Mouse (Mus musculus) lung, postnatal 0 days (tissue): Measurements from ENCODE around the gene Kdm4b. TPM values are rescaled to one million over a fixed set of nuclear protein-coding genes. Genes with fewer than 3 reads are reported as not detected.
A peak's percentile ranks its signal among the peaks of the same experiment; 100 is the strongest.

ENCODE experiments used
- ATAC-seq: fragments of 200-750 bp; cut with Nextera tagmentation; 2 replicates; pipeline ENCODE4 v1.8.0; 2017; ENCODE audit warnings: moderate library complexity
- DNase-seq: peaks from one replicate; pipeline ENCODE4 v3.0.0-alpha.2; 2016; ENCODE audit warnings: low spot score
- H3K27ac ChIP-seq: fragments of 300-500 bp; sonication (generic); 2 replicates; pipeline ENCODE4 v1.5.1; 2014; ENCODE audit warnings: antibody characterized with exemption, mild to moderate bottlenecking, low read length, mixed read lengths
- H3K27me3 ChIP-seq: fragments of 300-500 bp; sonication (generic); replicated peaks from 2 replicates; pipeline ENCODE4 v1.6.1; 2014; ENCODE audit warnings: low read length, mixed read lengths; ENCODE audit not compliant: insufficient read depth
- H3K36me3 ChIP-seq: fragments of 300-500 bp; sonication (generic); 2 replicates; pipeline ENCODE4 v1.6.1; 2014; ENCODE audit warnings: low read length, mixed read lengths; ENCODE audit not compliant: insufficient read depth
- H3K4me1 ChIP-seq: fragments of 300-500 bp; sonication (generic); 2 replicates; pipeline ENCODE4 v1.6.1; 2014; ENCODE audit warnings: antibody characterized with exemption, low read depth, low read length, mixed read lengths; ENCODE audit not compliant: insufficient read depth
- H3K4me2 ChIP-seq: fragments of 300-500 bp; sonication (generic); replicated peaks from 2 replicates; pipeline ENCODE4 v1.6.1; 2014; ENCODE audit warnings: low read depth, mild to moderate bottlenecking, low read length, moderate library complexity, mixed read lengths
- H3K4me3 ChIP-seq: fragments of 300-500 bp; sonication (generic); 2 replicates; pipeline ENCODE4 v1.5.1; 2014; ENCODE audit warnings: low read depth, low read length
- H3K9ac ChIP-seq: fragments of 300-500 bp; sonication (generic); replicated peaks from 2 replicates; pipeline ENCODE4 v1.6.1; 2014; ENCODE audit warnings: low read depth, mild to moderate bottlenecking
- H3K9me3 ChIP-seq: fragments of 300-500 bp; sonication (generic); 2 replicates; pipeline ENCODE4 v1.6.1; 2016; ENCODE audit warnings: low read length, mixed read lengths
- CTCF ChIP-seq: IDR thresholded peaks from 2 replicates; pipeline ENCODE4 v1.5.1; 2016; ENCODE audit warnings: antibody characterized with exemption, mild to moderate bottlenecking
- EP300 ChIP-seq: IDR thresholded peaks from 2 replicates; pipeline ENCODE4 v1.6.1; 2016; ENCODE audit warnings: antibody characterized with exemption, mild to moderate bottlenecking, control low read depth
- WGBS: fragments of 180-500 bp; shearing (Covaris S2); extraction: QIAGEN DNeasy Blood & Tissue Kit; methylation state at CpG from one replicate; pipeline ENCODE4 v1.1.7; 2014; 5-methylcytosine and 5-hydroxymethylcytosine counted together
- polyA plus RNA-seq: library from polyadenylated mRNA; unstranded; fragments of >200 nt; fragmentation: Nextera tagmentation; extraction: Ambion mirVana; gene quantifications from 2 replicates; pipeline ENCODE4 v1.2.1, GENCODE M21; 2015

Gene Kdm4b
- polyA plus RNA-seq = 19.7 and 22.4 TPM in 2 replicates

DNA sequence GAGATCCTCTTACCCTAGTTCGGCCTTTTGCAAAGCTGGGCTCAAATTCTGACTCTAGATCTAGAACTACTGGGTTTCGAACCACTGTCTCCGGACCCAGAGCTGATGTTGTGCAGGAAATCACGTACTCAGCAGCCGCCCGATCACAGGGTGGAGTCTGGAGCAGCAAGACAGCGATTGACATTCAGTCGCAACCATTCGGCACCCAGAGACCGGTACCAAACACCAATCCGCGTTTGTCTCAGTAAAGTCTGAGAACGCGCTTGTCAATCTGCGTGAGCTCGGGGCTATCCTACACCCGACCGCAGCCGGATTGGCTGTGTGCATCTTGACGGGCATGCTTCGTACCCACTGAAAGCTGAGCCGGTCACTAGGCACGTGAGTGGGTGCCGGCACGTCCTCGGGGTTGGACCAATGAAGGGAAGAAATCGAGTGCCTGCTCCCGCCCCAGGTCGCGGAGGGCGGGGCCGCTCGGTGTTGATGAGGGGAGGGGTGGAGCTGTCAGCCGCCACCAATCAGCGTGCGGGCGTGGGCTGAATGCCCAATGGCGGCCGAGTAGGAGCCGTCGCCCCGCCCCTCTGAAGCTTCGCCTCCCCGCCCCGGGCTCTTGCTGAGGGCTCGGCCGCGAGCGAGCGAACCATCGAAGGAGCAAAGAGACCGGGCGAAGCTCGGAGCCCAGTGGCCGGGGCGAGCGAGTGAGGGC lies at the start of gene Kdm4b:
TSS of gene Kdm4b (plus strand) at position 613 of the 703 bp plus-strand sequence.
- peak within 1 kb of the TSS; percentile 83 for H3K9ac ChIP-seq
- TF ChIP-seq EP300 (no peak), CTCF (no peak)
- peak; percentile 98 for ATAC-seq
- H3K27ac ChIP-seq = peak within 1 kb of the TSS; percentile 98
- DNase-seq = peak; percentile 100
- peaks cover 16% of the 10 kb centered on the region; the same call in 1 of the 2 replicates for H3K4me1 ChIP-seq
- H3K27me3 ChIP-seq = no peaks in the 10 kb centered on the region
- H3K9me3 ChIP-seq = no peaks in the 10 kb centered on the region
- H3K36me3 ChIP-seq = no peaks in the 10 kb centered on the region
- peak within 1 kb of the TSS; percentile 91 for H3K4me2 ChIP-seq
- WGBS = under 1% methylated on average over 52 of the region's 57 CpGs
- H3K4me3 ChIP-seq = peak within 1 kb of the TSS; percentile 80

DNA sequence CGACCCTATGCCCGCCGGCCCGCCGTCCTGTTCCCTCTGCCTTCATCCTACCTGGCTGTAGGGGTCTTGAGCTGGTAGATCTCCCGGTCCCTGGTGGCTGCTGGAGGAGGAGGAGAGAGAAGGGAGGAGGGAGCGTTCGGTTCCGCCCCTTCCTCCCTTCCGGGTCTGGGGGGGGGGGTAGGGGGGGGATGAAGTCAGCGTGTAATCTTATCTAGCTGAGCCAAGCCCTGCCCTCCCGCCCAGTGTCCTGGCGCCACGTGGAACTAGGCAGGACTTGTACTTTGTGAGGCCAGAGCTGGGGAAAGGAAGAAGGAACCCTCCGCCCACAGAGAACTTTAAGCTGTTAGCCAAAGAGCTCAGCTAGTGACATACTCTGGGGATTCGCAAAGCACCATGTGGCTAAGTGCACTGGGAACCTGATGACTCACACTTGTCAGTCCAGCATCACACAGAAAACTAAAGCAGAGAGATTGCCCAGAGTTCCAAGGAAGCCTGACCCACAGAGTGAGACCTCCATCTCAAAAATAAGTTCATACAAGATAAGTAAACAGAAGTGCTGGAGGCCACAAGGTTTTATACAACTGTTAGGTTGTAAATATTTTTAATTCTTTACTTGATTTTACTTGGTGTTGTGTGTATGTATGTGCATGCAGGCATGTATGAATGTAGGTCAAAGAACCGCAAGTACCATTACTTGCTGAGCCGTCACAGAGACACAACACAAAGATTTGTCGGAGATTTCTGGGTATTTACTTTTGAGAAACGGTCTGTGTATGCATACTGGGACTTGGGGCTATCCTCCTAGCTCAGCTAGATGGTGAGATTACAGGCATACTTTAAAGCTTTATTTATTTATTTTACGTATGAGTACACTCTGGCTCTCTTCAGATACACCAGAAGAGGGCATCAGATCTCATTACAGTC lies 49.0 kb upstream of the Kdm4b start, which contains the start of gene Ticam1:
TSS of gene Ticam1 (minus strand) at position 144 of the 924 bp plus-strand sequence.
- Histone ChIP-seq H3K4me3 (peak within 1 kb of the TSS; percentile 62), H3K4me1 (peaks cover 7% of the 10 kb centered on the region; the same call in 1 of the 2 replicates), H3K9ac (peak within 1 kb of the TSS; percentile 64), H3K4me2 (peak within 1 kb of the TSS; percentile 67), H3K27ac (peak within 1 kb of the TSS; percentile 87), H3K27me3 (no peaks in the 10 kb centered on the region), H3K36me3 (peaks cover 10% of the 10 kb centered on the region), H3K9me3 (no peaks in the 10 kb centered on the region)
- DNase-seq = peak; percentile 99
- ATAC-seq = peak; percentile 97
- TF ChIP-seq EP300 = peak; percentile 66; the same call in 1 of the 2 replicates
- peak; percentile 62 for TF ChIP-seq CTCF
- WGBS = 1% methylated on average over 20 of the region's 21 CpGs

GRCm38 (mm10) chr17:56277567-56277893 lies 48.3 kb upstream of the Kdm4b start:
- H3K27ac ChIP-seq = peak overlapping the region; percentile 75
- WGBS = 26% methylated on average over 2 of the region's 2 CpGs

GRCm38 (mm10) chr17:56278340-56278739 lies 47.5 kb upstream of the Kdm4b start:
- Histone ChIP-seq H3K4me3 (no peak overlapping the region), H3K9me3 (no peaks in the 10 kb centered on the region), H3K4me2 (no peak overlapping the region), H3K9ac (no peak overlapping the region), H3K4me1 (peaks cover 7% of the 10 kb centered on the region; the same call in 1 of the 2 replicates), H3K36me3 (peaks cover 18% of the 10 kb centered on the region), H3K27ac (peak overlapping the region; percentile 75), H3K27me3 (no peaks in the 10 kb centered on the region)
- TF ChIP-seq EP300 (no peak), CTCF (no peak)
- DNase-seq (no peak), ATAC-seq (no peak)
- 86% methylated on average over 5 of the region's 5 CpGs for WGBS

More at GRCm38 (mm10) chr17:56277567-56277893, 48.3 kb upstream of the Kdm4b start:
- peak overlapping the region; percentile 67; the same call in 1 of the 2 replicates for H3K4me2 ChIP-seq
- peaks cover 10% of the 10 kb centered on the region for H3K36me3 ChIP-seq
- no peak for DNase-seq
- no peak overlapping the region for H3K4me3 ChIP-seq
- H3K9ac ChIP-seq = no peak overlapping the region
- ATAC-seq = no peak
- H3K9me3 ChIP-seq = no peaks in the 10 kb centered on the region
- TF ChIP-seq CTCF (no peak), EP300 (no peak)
- H3K27me3 ChIP-seq = no peaks in the 10 kb centered on the region
- H3K4me1 ChIP-seq = peaks cover 7% of the 10 kb centered on the region; the same call in 1 of the 2 replicates

DNA sequence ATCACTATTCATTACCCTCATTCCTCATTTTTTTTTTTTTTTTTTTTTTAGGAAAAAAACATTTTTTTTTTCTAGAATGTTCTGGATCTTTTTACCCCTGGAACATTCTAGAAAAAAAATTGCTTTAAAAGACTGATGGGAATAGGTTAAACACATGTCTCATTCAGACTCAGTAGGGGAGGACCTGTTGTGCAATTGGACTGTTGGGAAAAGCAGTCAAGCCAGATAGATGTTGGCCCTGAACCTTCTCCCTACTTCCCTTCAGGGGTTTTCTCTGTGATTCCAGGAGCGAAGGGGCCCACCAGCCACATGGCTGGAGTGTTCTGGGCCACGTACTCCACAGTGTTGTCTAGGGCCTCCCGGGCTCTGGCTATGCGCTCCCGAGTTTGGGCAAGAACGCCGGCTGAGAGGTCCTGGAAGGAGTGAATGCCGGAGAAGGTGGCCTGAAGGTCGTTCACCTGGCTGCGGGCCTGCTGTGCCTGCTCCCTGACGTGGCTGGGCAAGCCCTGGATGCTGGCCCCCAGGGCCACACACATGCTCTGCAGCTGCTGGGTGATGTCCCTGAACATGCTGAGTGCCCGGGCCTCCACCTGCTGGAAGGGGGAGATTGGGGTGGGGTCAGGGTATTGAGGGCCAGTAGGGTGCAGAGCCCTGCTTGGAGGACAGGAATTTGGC lies 46.2 kb upstream of the Kdm4b start:
- H3K9ac ChIP-seq = no peak overlapping the region
- no peak overlapping the region for H3K4me3 ChIP-seq
- H3K4me2 ChIP-seq = no peak overlapping the region
- TF ChIP-seq CTCF (no peak), EP300 (no peak)
- DNase-seq (no peak), ATAC-seq (no peak)
- WGBS = 92% methylated on average over 12 of the region's 12 CpGs
- H3K36me3 ChIP-seq = peaks cover 27% of the 10 kb centered on the region
- H3K27ac ChIP-seq = no peak overlapping the region
- peaks cover 7% of the 10 kb centered on the region; the same call in 1 of the 2 replicates for H3K4me1 ChIP-seq
- H3K27me3 ChIP-seq = no peaks in the 10 kb centered on the region
- H3K9me3 ChIP-seq = no peaks in the 10 kb centered on the region
